Mouse (Mus musculus) adrenal gland, adult (tissue): ENCODE results near the gene Olfr157.

Experiments
- DNase-seq, 2 experiments: peaks; one replicate each; pipeline ENCODE4 v3.0.0; 2022 to 2023; ENCODE audit warnings: low spot score in 1 of 2; ENCODE audit not compliant: inconsistent age in 2 of 2

Gene Olfr157

GRCm38 (mm10) chr4:43840101-43840500 is at the start of gene Olfr157:
Olfr157 (minus strand) TSS chr4:43840201.
- no peak for DNase-seq

- no peak for DNase-seq
These were observed 44.2 kb upstream of the Olfr157 start for GRCm38 (mm10) chr4:43884196-43884595.

DNA sequence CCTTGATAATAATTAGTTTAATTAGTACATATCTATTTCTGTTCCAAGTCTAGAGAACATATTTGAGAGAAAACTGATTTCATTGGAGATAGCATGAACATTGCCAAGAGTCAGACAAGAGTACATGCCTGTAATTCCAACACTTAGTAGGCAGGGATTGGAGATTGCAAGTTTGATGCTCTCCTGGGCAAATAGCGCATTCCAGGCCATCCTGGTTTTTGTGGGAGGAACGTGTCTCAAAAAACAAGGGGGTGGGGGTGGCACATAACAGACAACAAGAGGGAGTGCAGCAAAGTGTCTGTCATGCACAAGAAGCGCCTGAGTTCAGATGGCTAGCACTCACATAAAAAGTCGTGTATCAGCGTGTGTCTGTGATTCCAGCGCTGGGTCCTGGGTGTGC is 39.6 kb upstream of the Olfr157 start:
- no peak for DNase-seq

DNA sequence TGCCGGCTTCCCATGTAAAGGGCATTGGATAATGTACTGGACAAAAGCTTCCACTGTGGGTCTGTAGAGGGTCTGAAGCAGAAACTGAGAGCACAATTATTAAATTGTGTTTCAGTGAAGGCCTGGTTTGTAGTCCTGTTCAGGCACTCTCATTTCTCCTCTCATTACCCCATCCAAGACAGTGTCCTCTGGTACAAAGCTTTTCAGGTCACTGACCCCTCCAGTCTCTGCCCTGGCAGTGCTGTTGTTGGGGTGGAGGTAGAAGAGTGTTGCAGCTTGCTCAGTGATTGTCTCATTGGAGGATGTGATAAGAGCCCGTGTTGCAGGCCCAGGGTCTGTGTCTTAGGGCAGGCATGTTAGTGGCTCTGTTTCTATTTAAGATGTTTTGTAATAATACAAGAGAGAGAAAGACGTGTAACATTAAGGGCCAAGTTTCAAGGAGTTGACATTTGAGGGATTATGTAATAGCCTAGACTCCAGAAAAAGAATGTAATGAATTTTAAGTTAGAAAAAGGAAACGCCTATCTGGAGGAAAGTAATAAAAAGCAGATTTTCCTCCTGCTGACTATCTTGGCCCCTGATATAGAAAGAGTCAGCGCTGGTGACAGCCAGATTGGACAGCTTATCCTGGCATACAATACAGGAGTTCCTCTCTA is 38.2 kb upstream of the Olfr157 start:
- DNase-seq, result peak; percentile 32 to 35

DNA sequence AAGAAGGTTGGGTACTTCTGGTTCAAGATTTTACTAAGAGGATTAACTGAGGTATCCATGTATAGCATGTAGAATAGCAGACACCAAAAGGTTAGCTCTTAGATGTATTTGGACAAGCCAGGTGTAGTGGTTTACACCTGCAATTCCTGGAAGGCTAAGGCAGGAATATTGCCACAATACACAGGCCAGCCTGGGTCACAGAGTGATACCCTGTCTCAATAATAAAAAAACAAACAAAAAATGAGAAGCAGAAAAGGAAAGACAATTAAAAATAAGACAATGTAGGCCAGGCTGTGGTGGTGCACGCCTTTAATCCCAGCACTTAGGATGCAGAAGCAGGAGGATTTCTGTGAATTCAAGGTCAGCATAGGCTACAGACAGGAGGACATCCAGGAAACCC is 37.2 kb upstream of the Olfr157 start:
- no peak for DNase-seq

GRCm38 (mm10) chr4:43875919-43876411 is 36.0 kb upstream of the Olfr157 start:
- DNase-seq, result peak; percentile 33 to 68

DNA sequence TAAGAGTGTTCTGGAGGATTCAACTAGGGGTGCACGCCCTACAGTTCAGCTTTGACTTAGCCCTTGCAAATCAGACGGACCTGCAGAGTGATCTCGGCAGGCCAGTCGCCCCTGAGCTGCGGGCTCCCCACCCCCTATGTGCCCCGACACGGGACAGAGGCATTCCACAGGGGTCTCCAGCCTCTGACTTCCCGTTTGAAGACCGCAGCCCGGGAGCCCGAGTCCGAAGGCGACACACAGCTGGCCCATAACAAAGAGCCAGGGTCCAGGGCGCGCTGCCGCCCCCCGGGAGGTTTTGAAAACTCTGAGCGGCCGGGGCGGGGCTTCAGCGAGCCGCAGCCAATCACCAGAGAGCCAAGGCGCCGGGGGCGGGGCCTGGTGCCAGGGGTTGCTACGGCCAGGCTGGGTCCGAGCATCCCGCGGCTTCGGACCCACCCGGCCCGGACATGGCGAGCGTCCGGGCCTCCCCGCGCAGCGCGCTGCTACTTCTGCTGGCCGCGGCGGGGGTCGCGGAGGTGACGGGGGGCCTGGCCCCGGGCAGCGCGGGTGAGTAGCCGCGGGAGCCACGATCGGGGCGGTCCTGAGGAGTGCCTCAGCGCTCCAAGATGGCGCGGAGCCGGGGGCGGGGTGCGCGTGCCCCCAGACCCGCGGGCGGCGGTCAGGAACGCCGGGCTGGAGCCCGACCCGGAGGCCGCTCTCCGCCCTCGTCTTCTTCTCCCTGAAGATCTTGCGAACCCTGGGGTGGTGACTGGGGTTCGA is 35.3 kb upstream of the Olfr157 start, which contains the start of gene Reck:
Gene Reck (plus strand): TSS at position 371 of the 759 bp plus-strand sequence.
- peak; percentile 89 to 95 for DNase-seq

GRCm38 (mm10) chr4:43874501-43874900 is 34.5 kb upstream of the Olfr157 start:
- no peak for DNase-seq

- peak; percentile 38 to 61 for DNase-seq
These were observed 29.8 kb upstream of the Olfr157 start for GRCm38 (mm10) chr4:43869821-43870220.

GRCm38 (mm10) chr4:43863298-43863697 is 23.3 kb upstream of the Olfr157 start:
- no peak for DNase-seq

DNA sequence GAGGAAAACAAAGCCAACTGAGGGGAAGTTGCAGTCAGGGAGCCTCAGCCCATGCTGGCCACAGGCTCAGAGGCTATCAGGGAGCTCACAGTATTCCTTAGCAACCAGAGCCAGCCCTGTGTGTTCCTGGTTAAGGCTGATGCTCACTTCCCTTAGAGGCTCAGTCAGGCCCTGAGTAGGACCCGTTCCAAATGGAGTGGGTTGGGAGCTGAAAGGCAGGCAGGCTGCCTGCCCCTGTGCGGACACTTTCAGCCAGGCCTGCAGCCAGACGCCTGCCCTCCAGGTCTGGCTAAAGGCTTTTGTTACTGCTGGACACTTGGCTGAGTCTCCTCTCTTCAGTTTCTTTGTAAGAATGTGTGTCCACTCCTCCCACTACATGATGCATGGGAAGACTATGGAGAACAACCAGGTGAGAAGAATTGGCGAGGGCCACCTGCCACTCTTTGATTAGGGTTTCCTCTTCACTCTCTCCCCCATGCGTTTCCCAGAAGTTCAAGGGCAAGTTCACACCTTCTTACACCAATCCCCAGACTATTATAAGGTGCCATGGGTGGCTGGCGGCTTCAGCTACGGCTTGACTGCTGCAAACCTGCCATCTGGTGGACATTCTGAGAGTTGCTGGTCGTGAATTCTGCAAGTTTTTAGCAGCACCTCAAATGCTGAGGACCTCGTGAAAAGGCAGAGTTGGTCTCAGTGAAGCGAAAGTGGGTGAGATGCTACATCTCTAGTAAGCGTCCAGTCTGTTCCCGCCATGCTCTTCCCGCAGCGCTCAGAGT is 20.9 kb upstream of the Olfr157 start:
- DNase-seq, result peak; percentile 46 to 86

DNA sequence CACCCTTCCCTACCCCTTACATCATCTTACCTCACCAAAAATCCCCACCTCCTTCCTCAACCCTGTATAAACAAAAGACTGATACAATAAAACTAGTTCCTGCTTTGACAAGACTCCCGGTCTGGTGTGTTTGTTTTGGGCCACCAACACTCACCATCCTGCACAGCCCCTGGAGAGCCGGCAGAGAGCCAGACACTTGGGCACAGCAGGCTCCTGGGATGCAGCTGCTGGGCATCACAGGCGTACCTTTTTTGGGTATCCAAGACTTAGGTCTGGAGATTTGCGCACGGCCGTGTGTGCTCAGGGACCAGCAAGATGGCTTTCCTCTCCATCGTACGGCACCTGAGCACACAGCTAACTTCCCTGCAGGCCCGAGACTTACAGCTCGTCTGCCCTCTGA is 19.9 kb upstream of the Olfr157 start:
- DNase-seq, result no peak

GRCm38 (mm10) chr4:43854101-43854500 is 14.1 kb upstream of the Olfr157 start:
- no peak for DNase-seq

GRCm38 (mm10) chr4:43851265-43851664 is 11.3 kb upstream of the Olfr157 start, which contains the start of gene Olfr155:
Olfr155 (plus strand) TSS chr4:43851565.
- DNase-seq, result no peak

- DNase-seq, result no peak
These were observed 1.7 kb downstream of the Olfr157 start for GRCm38 (mm10) chr4:43838326-43838725.

GRCm38 (mm10) chr4:43834749-43835148 is 5.3 kb downstream of the Olfr157 start:
- no peak for DNase-seq

- DNase-seq, result no peak
These were observed 6.2 kb downstream of the Olfr157 start for GRCm38 (mm10) chr4:43833752-43834151.

DNA sequence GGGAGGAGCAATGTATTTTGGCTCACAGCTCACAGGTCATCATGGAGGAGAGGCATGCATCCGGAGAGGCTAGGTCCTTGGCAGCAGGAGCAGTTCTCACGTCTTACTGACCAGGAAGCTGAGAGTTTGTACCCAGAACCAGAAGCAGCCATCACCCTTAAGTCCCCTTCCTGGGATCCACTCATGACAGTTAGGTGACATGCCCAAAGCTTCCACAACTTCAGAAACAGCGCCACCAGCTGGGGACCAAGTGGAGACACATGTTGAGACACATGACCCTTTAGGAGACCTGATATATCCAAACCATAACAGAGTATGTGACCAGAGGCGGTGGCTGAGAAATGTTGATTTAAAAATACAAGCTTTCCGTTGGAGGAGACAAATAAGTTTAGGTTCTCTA is 8.0 kb downstream of the Olfr157 start:
- DNase-seq, result no peak

DNA sequence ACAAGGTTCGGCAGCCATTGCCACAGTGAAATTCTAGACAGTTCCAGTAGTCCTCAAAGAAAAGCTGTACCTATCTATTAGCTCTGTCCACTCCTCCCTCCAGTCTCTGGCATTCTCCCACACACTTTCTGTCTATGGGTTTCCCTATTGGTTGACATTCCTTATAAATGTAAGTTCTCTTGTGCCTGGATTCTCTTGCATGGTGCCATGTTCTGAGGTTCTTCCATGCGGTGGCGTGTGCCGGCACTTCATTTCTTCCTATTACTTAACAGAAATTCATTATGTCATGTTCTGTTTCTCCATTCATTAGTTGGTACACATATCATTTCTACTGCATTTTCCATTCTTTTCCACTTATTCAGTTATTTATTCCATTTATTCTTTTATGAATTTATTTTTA is 11.2 kb downstream of the Olfr157 start:
- no peak for DNase-seq

GRCm38 (mm10) chr4:43823845-43824337 is 16.1 kb downstream of the Olfr157 start, which contains the start of gene Olfr156:
Olfr156 (minus strand) TSS chr4:43823895.
- peak; percentile 10 to 26 for DNase-seq

DNA sequence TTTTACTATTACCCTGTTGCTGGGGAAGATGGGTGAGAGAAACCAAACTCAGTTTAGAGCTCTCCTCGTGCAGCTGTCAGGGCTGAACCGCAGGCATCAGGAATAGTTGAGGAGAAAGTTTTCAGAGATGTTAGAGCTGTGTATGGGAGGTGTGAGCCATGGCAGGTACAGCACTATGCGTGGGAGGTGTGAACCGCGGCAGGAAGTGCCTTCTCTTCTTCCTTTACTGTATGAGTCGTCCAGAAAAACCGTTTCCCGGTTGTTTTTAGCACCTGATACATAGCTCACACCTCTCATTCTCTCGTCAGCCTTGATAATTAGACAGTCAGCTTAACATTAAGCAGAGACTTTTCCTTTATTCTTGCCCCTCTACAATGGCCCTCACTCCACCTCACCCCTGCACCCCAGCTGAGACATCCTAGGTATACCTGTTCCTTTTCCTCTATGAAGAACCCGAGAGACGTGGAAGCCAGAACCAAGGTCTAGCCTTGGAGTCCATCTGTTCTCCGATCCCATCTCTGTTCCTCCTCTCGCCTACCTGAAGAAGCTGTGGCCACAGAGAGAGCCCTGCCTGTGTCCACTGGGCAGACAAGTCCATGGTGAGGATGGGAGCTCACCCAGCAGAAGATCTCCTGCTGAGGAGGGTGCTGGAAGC is 17.0 kb downstream of the Olfr157 start:
- no peak for DNase-seq
